Mouse (Mus musculus) hindbrain, embryonic 12.5 days (tissue): ENCODE measurements around the gene Ap3d1. TPM values are rescaled to one million over a fixed set of nuclear protein-coding genes. Genes with fewer than 3 reads are reported as not detected.
A peak's percentile ranks its signal among the peaks of the same experiment; 100 is the strongest.

ENCODE experiments used
- ATAC-seq: fragments of 200-750 bp; cut with Nextera tagmentation; 2 replicates; pipeline ENCODE4 v1.8.0; 2017; ENCODE audit warnings: moderate TSS enrichment; ENCODE audit not compliant: low FRiP score
- H3K27ac ChIP-seq: fragments of 300-500 bp; sonication (generic); 2 replicates; pipeline ENCODE4 v1.5.1; 2016; ENCODE audit warnings: mild to moderate bottlenecking
- H3K27me3 ChIP-seq: fragments of 300-500 bp; sonication (generic); 2 replicates; pipeline ENCODE4 v1.6.1; 2016; ENCODE audit warnings: mild to moderate bottlenecking
- H3K36me3 ChIP-seq: fragments of 300-500 bp; sonication (generic); 2 replicates; pipeline ENCODE4 v1.6.1; 2016; ENCODE audit warnings: mild to moderate bottlenecking
- H3K4me1 ChIP-seq: fragments of 300-500 bp; sonication (generic); 2 replicates; pipeline ENCODE4 v1.6.1; 2016
- H3K4me2 ChIP-seq: fragments of 300-500 bp; sonication (generic); replicated peaks from 2 replicates; pipeline ENCODE4 v1.6.1; 2016; ENCODE audit warnings: mild to moderate bottlenecking
- H3K4me3 ChIP-seq: fragments of 300-500 bp; sonication (generic); 2 replicates; pipeline ENCODE4 v1.5.1; 2016; ENCODE audit warnings: mild to moderate bottlenecking
- H3K9ac ChIP-seq: fragments of 300-500 bp; sonication (generic); 2 replicates; pipeline ENCODE4 v1.6.1; 2016; ENCODE audit warnings: mild to moderate bottlenecking, moderate library complexity
- H3K9me3 ChIP-seq: fragments of 300-500 bp; sonication (generic); replicated peaks from 2 replicates; pipeline ENCODE4 v1.6.1; 2016; ENCODE audit warnings: mild to moderate bottlenecking
- WGBS: fragments of 180-500 bp; shearing (Covaris S2); methylation state at CpG from one replicate; pipeline ENCODE4 v1.1.7; 2016; 5-methylcytosine and 5-hydroxymethylcytosine counted together
- polyA plus RNA-seq: library from polyadenylated mRNA; unstranded; fragments of >200 nt; fragmentation: Nextera tagmentation; extraction: Ambion mirVana; gene quantifications from 2 replicates; pipeline ENCODE4 v1.2.1, GENCODE M21; 2016

Ap3d1 gene
- polyA plus RNA-seq, 1 experiment from 2014 or later, result 101 TPM

GRCm38 (mm10) chr10:80669018-80669417, 73.0 kb downstream of the Ap3d1 start:
- no peak for ATAC-seq
- no peak overlapping the region for H3K9ac ChIP-seq
- WGBS, result 89% methylated on average over 12 of the region's 12 CpGs
- no peak overlapping the region for H3K27ac ChIP-seq
- no peak overlapping the region for H3K4me3 ChIP-seq
- H3K4me2 ChIP-seq, result no peak overlapping the region
- H3K36me3 ChIP-seq, result peaks cover 67% of the 10 kb centered on the region
- peaks cover 37% of the 10 kb centered on the region for H3K4me1 ChIP-seq
- no peaks in the 10 kb centered on the region for H3K27me3 ChIP-seq
- H3K9me3 ChIP-seq, result no peaks in the 10 kb centered on the region

DNA sequence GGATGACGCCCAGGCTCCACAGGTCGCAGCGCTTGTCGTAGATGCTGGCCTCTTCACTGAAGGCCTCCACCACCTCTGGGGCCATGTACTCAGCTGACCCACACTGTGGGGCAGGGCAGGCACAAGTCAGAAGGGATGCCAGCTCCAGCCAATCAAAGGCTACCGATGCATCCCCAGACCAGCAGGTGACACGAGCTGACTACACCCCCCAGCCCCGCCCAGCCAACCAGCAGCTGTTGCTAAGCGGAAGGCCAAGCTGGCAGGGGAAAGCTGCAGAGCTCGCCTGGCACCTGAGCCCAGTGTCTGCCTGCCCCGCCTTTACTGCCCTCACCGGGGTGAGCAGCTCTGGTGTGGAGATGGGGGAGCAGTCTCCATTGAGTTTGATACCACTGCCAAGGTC, 73.5 kb downstream of the Ap3d1 start:
- H3K4me1 ChIP-seq, result peaks cover 37% of the 10 kb centered on the region
- H3K27me3 ChIP-seq, result no peaks in the 10 kb centered on the region
- WGBS, result 85% methylated on average over 11 of the region's 11 CpGs
- H3K36me3 ChIP-seq, result peaks cover 67% of the 10 kb centered on the region
- H3K4me2 ChIP-seq, result no peak overlapping the region
- H3K9me3 ChIP-seq, result no peaks in the 10 kb centered on the region
- H3K9ac ChIP-seq, result no peak overlapping the region
- no peak for ATAC-seq
- H3K4me3 ChIP-seq, result no peak overlapping the region
- H3K27ac ChIP-seq, result no peak overlapping the region

DNA sequence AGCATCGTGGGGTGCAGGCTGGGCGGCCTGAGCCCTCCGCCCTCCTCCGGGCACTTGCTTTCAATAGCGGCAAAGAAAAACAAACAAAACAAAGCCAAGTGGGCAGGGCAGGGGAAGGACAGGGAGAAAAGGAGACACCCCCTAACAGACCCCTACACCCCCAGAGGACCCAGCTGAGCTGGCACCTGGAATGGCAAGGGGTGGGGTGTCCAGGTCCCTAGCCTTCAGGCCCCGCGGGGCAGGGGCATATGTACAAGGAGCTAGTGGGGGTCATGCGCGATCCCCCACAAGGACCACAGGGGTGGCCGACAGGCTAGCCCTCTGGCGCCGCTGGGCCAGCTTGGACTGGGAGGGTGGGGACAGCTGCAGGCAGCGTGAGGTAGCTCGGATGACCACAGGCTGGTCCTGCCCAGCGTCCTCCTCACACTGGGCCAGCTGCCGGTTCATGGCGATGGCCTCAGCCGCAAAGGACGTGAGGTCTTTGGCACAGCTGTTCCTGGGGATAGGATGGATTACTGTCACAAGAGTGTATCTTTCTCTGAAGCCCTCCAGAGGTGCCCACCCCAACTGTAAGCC, 75.1 kb downstream of the Ap3d1 start:
- WGBS, result 89% methylated on average over 19 of the region's 19 CpGs
- Histone ChIP-seq H3K9ac (no peak overlapping the region), H3K27me3 (no peaks in the 10 kb centered on the region), H3K4me3 (no peak overlapping the region), H3K9me3 (no peaks in the 10 kb centered on the region), H3K4me1 (peaks cover 25% of the 10 kb centered on the region), H3K36me3 (peaks cover 65% of the 10 kb centered on the region), H3K4me2 (no peak overlapping the region), H3K27ac (no peak overlapping the region)
- ATAC-seq, result no peak

DNA sequence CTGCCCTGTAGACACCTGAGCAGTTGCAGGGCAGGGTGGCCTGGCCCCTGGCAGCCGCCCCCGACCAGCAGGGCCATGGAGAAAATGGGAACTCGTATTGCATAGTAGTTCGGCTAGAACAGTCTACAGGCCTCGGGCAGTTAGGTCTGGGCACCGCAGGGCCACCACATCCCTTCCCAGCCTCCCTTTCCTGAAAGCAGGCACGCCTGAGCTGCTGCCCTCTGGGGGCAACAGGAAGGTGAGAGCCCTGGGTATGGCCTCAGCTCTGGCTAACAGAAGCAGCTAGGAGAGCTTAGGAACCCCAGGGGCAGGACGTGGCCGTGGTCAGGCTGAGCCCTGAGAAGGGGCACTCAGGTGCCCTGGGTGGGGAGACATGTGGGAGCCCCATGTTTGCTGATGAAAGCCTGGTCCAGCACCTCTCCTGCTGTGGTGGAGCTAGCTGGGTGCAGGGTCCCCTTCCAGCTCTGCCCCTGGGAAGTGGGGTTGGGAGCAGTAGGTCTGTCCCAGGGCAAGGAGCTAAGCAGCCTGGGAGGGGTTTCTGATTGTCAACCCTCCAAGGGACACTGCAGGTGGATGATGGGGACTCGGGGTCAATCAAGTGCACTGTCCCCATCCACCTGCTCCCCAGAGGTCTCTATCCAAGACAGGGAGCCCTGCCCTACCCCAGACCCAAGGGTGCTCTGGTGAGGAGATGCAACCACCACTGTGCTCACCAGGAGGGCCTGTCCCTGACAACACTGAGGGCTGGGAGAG, 75.9 kb downstream of the Ap3d1 start:
- 75% methylated on average over 10 of the region's 10 CpGs for WGBS
- Histone ChIP-seq H3K36me3 (peaks cover 58% of the 10 kb centered on the region), H3K9ac (no peak overlapping the region), H3K4me3 (no peak overlapping the region), H3K4me2 (no peak overlapping the region), H3K27me3 (no peaks in the 10 kb centered on the region), H3K27ac (no peak overlapping the region), H3K9me3 (no peaks in the 10 kb centered on the region), H3K4me1 (peaks cover 25% of the 10 kb centered on the region)
- no peak for ATAC-seq

DNA sequence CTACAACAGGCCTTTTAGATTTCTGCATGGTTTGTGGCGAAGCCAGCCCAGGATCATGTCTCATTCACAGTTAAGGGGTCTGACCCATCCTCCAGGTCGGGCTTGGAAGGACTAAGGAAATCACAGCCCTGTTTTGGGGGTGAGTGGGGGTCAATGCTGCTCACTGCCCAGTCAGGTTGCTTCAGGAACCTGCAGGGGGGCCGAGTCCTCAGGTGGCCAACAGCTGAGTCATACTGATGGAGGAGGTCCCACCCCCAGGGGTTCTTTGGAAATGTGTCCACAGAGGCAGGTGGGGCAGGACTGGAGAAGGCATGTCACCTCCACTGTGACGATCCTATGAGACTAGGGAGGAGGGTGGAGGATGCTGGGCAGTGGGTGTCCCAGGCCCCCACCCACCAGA, 76.6 kb downstream of the Ap3d1 start:
- ATAC-seq, result no peak
- no peak overlapping the region for H3K4me2 ChIP-seq
- H3K9ac ChIP-seq, result no peak overlapping the region
- 64% methylated on average over 4 of the region's 4 CpGs for WGBS
- peaks cover 51% of the 10 kb centered on the region for H3K36me3 ChIP-seq
- H3K9me3 ChIP-seq, result no peaks in the 10 kb centered on the region
- no peak overlapping the region for H3K4me3 ChIP-seq
- no peak overlapping the region for H3K27ac ChIP-seq
- H3K27me3 ChIP-seq, result no peaks in the 10 kb centered on the region
- peaks cover 25% of the 10 kb centered on the region for H3K4me1 ChIP-seq

- no peak for ATAC-seq
- Histone ChIP-seq H3K9ac (no peak overlapping the region), H3K9me3 (no peaks in the 10 kb centered on the region), H3K27ac (no peak overlapping the region), H3K4me3 (no peak overlapping the region), H3K27me3 (no peaks in the 10 kb centered on the region), H3K4me2 (no peak overlapping the region), H3K4me1 (peaks cover 25% of the 10 kb centered on the region), H3K36me3 (peaks cover 48% of the 10 kb centered on the region)
- WGBS, result 15% methylated on average over 10 of the region's 10 CpGs
Measured at GRCm38 (mm10) chr10:80665016-80665380, 77.1 kb downstream of the Ap3d1 start.

DNA sequence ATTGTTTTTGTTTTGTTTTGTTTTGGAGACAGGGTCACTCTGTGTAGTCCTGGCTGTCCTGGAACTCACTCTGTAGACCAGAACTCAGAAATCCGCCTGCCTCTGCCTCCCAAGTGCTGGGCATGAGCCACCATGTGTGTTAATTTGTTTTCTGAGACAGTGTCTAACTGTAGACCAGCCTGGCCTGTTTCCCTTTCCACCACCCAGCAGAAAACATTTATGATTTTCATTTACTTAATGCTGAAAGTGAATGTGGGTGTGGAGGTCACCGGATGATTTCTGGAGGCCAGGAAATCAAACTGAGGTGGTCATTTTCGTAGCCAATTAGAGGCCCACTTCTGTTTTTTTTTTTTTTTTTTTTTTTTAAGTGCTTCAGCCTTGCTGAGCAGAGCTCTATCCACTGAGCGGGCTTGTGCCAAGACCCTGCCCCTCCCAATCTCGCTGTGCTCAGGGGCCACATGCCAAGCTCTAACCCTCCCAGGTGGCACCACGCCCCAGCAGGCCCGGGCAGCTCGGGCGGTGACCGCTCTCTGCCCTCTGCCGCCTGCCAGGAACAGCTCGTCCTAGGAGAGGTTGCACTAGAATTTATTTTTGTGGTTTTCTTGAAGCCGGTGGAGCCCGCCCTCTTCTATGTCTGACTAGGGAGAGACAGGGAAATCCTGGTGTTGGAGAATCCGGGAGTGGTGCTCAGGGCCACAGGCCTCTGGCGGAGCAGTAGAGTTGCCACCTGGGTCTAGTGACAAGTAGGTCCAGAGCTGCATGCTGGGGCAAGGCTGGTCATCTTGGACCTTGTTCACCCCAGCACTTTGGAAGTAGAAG, 77.7 kb downstream of the Ap3d1 start:
- Histone ChIP-seq H3K36me3 (peaks cover 42% of the 10 kb centered on the region), H3K9me3 (no peaks in the 10 kb centered on the region), H3K4me1 (peaks cover 25% of the 10 kb centered on the region), H3K27ac (no peak overlapping the region), H3K27me3 (no peaks in the 10 kb centered on the region), H3K9ac (no peak overlapping the region), H3K4me2 (0 out of 2 replicates have a peak overlapping the region, but pooled peaks have one; percentile 13), H3K4me3 (no peak overlapping the region)
- ATAC-seq, result no peak
- 51% methylated on average over 16 of the region's 16 CpGs for WGBS

- 65% methylated on average over 5 of the region's 5 CpGs for WGBS
- no peak overlapping the region for H3K4me2 ChIP-seq
- H3K27ac ChIP-seq, result 0 out of 2 replicates have a peak overlapping the region, but pooled peaks have one; percentile 17
- no peaks in the 10 kb centered on the region for H3K27me3 ChIP-seq
- H3K4me3 ChIP-seq, result no peak overlapping the region
- H3K36me3 ChIP-seq, result peaks cover 35% of the 10 kb centered on the region
- H3K9ac ChIP-seq, result no peak overlapping the region
- ATAC-seq, result no peak
- H3K9me3 ChIP-seq, result no peaks in the 10 kb centered on the region
- H3K4me1 ChIP-seq, result peaks cover 25% of the 10 kb centered on the region
Measured at GRCm38 (mm10) chr10:80663485-80664196, 78.4 kb downstream of the Ap3d1 start.

DNA sequence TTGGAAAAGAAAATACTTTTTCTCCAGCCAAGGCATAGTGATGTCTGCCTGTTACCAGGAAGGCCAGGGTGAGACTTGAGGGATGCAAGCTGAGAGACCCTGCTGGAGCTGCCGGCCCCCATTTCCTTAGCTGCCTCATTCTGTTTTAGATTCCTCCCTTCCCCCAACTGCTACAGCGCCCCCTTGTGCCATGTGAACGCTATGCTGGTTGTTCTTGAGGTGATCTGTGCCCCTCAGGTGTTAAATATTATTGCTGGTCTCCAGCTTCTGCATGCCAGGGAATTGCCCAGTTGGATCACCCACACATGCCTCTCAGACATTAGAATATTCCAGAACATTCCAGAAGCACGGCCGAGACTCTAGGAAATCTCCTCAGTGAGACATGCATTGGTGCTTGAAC, 80.9 kb downstream of the Ap3d1 start:
- Histone ChIP-seq H3K36me3 (peaks cover 10% of the 10 kb centered on the region; the same call in 1 of the 2 replicates), H3K4me2 (no peak overlapping the region), H3K9ac (no peak overlapping the region), H3K27me3 (no peaks in the 10 kb centered on the region), H3K4me1 (peaks cover 31% of the 10 kb centered on the region), H3K4me3 (no peak overlapping the region), H3K27ac (no peak overlapping the region), H3K9me3 (no peaks in the 10 kb centered on the region)
- WGBS, result 34% methylated on average over 5 of the region's 5 CpGs
- ATAC-seq, result no peak

DNA sequence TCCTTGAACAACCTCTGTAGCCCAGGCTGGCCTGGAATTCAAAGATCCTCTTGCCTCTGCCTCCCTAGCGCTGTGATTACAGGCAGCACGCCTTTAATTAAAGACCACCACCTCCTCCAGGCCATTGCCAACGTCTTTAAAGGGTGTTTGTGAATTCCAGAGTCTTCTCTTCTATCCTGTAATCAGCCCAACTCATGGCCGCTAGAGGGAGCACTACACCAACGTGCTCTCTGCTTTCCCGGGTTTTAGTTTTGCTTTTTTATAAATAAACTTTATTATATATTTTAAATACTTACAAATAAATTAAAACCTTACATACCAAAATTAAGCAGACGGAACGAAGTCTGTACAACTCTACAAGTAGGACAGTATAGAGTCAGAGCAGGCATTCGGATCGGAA, 82.9 kb downstream of the Ap3d1 start:
- peak overlapping the region; percentile 32 for H3K4me2 ChIP-seq
- H3K4me3 ChIP-seq, result no peak overlapping the region
- no peaks in the 10 kb centered on the region for H3K9me3 ChIP-seq
- 17% methylated on average over 10 of the region's 10 CpGs for WGBS
- 0 out of 2 replicates have a peak overlapping the region, but pooled peaks have one; percentile 36 for H3K27ac ChIP-seq
- no peaks in the 10 kb centered on the region for H3K27me3 ChIP-seq
- H3K36me3 ChIP-seq, result no peaks in the 10 kb centered on the region
- ATAC-seq, result no peak
- no peak overlapping the region for H3K9ac ChIP-seq
- peaks cover 31% of the 10 kb centered on the region for H3K4me1 ChIP-seq

GRCm38 (mm10) chr10:80658841-80659202, 83.2 kb downstream of the Ap3d1 start:
- H3K36me3 ChIP-seq, result no peaks in the 10 kb centered on the region
- peaks cover 31% of the 10 kb centered on the region for H3K4me1 ChIP-seq
- no peak overlapping the region for H3K4me3 ChIP-seq
- 64% methylated on average over 4 of the region's 4 CpGs for WGBS
- no peak overlapping the region for H3K4me2 ChIP-seq
- H3K9me3 ChIP-seq, result no peaks in the 10 kb centered on the region
- no peaks in the 10 kb centered on the region for H3K27me3 ChIP-seq
- 0 out of 2 replicates have a peak overlapping the region, but pooled peaks have one; percentile 36 for H3K27ac ChIP-seq
- no peak overlapping the region for H3K9ac ChIP-seq
- no peak for ATAC-seq
